Mouse (Mus musculus) heart, adult 2 months (tissue): ENCODE measurements around the gene Ift81. TPM values are rescaled to one million over a fixed set of nuclear protein-coding genes. Genes with fewer than 3 reads are reported as not detected.

Experiments
- DNase-seq, 2 experiments: peaks; one replicate each; pipeline ENCODE4 v3.0.0; 2021
- H3K27ac ChIP-seq: fragments of 200-600 bp; 2 replicates; pipeline ENCODE4 v1.8.1; 2022
- H3K27me3 ChIP-seq: fragments of 200-500 bp; 2 replicates; pipeline ENCODE4 v1.6.1; 2012; ENCODE audit warnings: mild to moderate bottlenecking, low read length, inconsistent platforms, mixed read lengths; ENCODE audit not compliant: control insufficient read depth, insufficient read depth
- H3K36me3 ChIP-seq: fragments of 200-500 bp; 2 replicates; pipeline ENCODE4 v1.6.1; 2012; ENCODE audit warnings: low read length, inconsistent platforms; ENCODE audit not compliant: control insufficient read depth, insufficient read depth
- H3K4me1 ChIP-seq: fragments of 200-500 bp; 2 replicates; pipeline ENCODE4 v1.6.1; 2011; ENCODE audit warnings: low read length; ENCODE audit not compliant: control insufficient read depth, insufficient read depth
- H3K4me3 ChIP-seq: fragments of 200-600 bp; 2 replicates; pipeline ENCODE4 v1.8.1; 2022
- H3K79me2 ChIP-seq: fragments of 200-500 bp; replicated peaks from 2 replicates; pipeline ENCODE4 v1.6.1; 2012; ENCODE audit warnings: mild to moderate bottlenecking, inconsistent platforms, low read length, moderate library complexity, mixed read lengths; ENCODE audit not compliant: control insufficient read depth, insufficient read depth
- H3K9ac ChIP-seq: fragments of 200-500 bp; 2 replicates; pipeline ENCODE4 v1.6.1; 2012; ENCODE audit warnings: low read depth, mild to moderate bottlenecking, control low read depth, inconsistent platforms, low read length, mixed read lengths
- CTCF ChIP-seq: fragments of 200-600 bp; IDR thresholded peaks from 2 replicates; pipeline ENCODE4 v1.8.1; 2022; ENCODE audit warnings: antibody characterized with exemption, mild to moderate bottlenecking, moderate library complexity
- EP300 ChIP-seq: fragments of 200-500 bp; IDR thresholded peaks from 2 replicates; pipeline ENCODE4 v1.6.1; 2011; ENCODE audit warnings: low read depth, low read length, control low read depth; ENCODE audit not compliant: insufficient read depth
- POLR2A ChIP-seq: fragments of 200-500 bp; IDR thresholded peaks from 2 replicates; pipeline ENCODE4 v1.6.1; 2011; ENCODE audit warnings: mild to moderate bottlenecking, low read depth, low read length, control low read depth; ENCODE audit not compliant: insufficient read depth
- WGBS: fragments of 180-500 bp; shearing (Covaris S2); methylation state at CpG from one replicate; pipeline ENCODE4 v1.1.7; 2018; 5-methylcytosine and 5-hydroxymethylcytosine counted together
- intact Hi-C: fragments of 180-260 bp; cut with DNase I; formaldehyde crosslinking; loops from one replicate; pipeline ENCODE4 v1.15.1; 2025
- polyA plus RNA-seq: library from polyadenylated mRNA; depleted of rRNA; stranded (reverse); fragments of >200 nt; gene quantifications from 2 replicates; pipeline ENCODE4 v1.2.3, GENCODE M21; 2012
- total RNA-seq, 2 experiments: library from RNA; stranded (reverse); gene quantifications; 2 replicates each; pipeline ENCODE4 v1.2.3; 2021

Gene Ift81
- total and polyA plus RNA-seq, 3 experiments: 11.4 to 97.0 (median 78.1) TPM

DNA sequence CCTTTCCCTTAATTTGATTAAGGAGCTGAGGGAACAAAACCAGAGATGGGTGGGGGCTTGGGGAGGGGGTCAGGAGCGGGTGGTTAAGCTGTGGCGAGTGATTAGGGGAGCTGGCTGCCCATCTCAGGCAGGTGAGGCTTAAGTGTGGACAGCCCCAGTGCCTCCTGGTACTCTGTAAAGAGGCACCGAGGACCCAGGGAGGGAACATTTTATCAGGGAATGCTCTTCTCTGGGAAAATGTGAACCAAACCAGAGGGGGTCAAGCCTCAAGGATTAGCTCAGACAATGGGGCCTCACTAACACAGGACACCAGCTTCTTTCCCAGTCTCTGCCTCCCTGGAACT, 93.2 kb downstream of the Ift81 start:
- no peaks in the 10 kb centered on the region for H3K79me2 ChIP-seq
- intact Hi-C loops: no loop called here
- peak; percentile 56 to 74 for DNase-seq
- whole genome bisulfite sequencing: 36% methylated on average over 3 of the region's 3 CpGs
- peak overlapping the region; percentile 37; the same call in 1 of the 2 replicates for H3K9ac ChIP-seq
- peak overlapping the region; percentile 77 for H3K27ac ChIP-seq
- no peaks in the 10 kb centered on the region for H3K27me3 ChIP-seq
- TF ChIP-seq CTCF (no peak), EP300 (peak; percentile 84), POLR2A (no peak)
- H3K4me3 ChIP-seq: no peak overlapping the region
- H3K36me3 ChIP-seq: no peaks in the 10 kb centered on the region
- H3K4me1 ChIP-seq: peaks cover 14% of the 10 kb centered on the region

DNA sequence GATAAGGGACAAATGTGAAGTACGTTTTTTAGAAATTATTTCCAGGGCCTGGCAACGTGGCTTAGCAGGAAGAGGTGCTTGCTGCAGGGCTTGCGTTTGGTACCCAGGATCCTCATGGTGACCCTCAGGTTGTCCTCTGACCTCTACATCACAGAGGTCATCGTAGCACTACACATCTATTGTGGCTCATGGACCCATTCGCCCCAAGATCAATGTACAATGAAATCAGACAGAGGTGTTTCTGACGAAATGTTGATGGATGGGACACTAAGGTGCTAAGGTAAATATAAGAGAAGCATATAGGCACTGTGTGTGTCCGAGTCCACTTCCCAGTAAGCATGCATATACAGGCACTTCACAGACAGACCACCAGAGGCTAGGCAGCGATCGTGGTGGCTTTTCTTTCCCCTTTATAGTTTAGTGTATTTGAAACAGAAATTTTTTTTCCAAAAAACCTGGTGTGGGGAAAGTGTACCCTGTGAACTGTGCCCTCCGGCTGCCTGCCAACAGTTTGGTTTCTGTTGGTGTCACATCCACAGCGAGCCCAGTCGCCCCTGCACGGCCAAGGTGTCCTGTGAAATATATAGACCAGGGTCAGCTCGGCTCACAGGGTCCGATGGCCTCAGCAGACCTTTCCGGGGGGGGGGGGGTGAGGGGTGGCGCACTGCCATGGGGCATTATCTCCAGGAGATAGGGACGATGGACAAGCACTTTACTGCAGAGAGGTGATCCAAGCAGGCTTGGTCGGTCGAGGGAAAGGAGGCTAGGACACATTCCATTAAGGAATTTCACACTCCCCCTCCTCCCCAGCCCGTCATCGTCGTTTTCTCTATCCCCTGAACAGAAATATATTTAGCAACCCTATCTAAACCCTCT, 93.8 kb downstream of the Ift81 start:
- no peak overlapping the region for H3K9ac ChIP-seq
- peak; percentile 69; the same call in 1 of the 2 replicates for TF ChIP-seq POLR2A
- peak; percentile 44 for TF ChIP-seq EP300
- TF ChIP-seq CTCF: peak; percentile 33
- intact Hi-C loops: no loop called here
- H3K36me3 ChIP-seq: no peaks in the 10 kb centered on the region
- WGBS: 34% methylated on average over 23 of the region's 23 CpGs
- DNase-seq: peak; percentile 64 to 75
- no peak overlapping the region for H3K4me3 ChIP-seq
- H3K4me1 ChIP-seq: peaks cover 11% of the 10 kb centered on the region
- H3K27ac ChIP-seq: peak overlapping the region; percentile 89
- H3K27me3 ChIP-seq: no peaks in the 10 kb centered on the region
- no peaks in the 10 kb centered on the region for H3K79me2 ChIP-seq

- WGBS: 40% methylated on average over 7 of the region's 7 CpGs
- Histone ChIP-seq H3K27ac (peak overlapping the region; percentile 89), H3K9ac (peak overlapping the region; percentile 14; the same call in 1 of the 2 replicates)
Observed at GRCm38 (mm10) chr5:122519043-122519660, 95.2 kb downstream of the Ift81 start.

DNA sequence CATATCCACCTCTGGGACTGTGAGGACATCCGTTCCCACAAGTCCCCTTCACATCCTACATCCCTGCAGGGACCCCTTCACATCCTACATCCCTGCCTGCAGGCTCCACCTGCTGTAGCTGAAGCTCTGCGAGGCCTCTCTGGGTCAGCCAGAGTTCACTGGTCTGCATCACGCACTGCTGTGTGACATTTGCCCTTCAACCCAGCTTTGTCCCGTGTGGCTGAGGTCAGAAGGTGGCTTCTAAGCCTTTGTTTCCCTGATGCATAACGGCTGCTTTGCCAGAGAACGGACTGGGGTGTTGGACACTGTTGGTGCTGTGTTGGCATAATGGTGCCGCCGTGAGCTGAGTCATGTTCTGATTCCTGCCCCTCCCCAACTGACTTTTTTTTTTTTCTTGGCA, 96.1 kb downstream of the Ift81 start:
- Histone ChIP-seq H3K79me2 (no peaks in the 10 kb centered on the region), H3K27me3 (no peaks in the 10 kb centered on the region), H3K9ac (no peak overlapping the region), H3K4me1 (peaks cover 15% of the 10 kb centered on the region), H3K27ac (peak overlapping the region; percentile 89), H3K4me3 (no peak overlapping the region), H3K36me3 (no peaks in the 10 kb centered on the region)
- intact Hi-C loops: no loop called here
- WGBS: 35% methylated on average over 8 of the region's 8 CpGs
- DNase-seq: no peak
- TF ChIP-seq EP300 (0 out of 2 replicates have a peak, but pooled peaks have one; percentile 10), POLR2A (no peak)

More at GRCm38 (mm10) chr5:122519043-122519660, 95.2 kb downstream of the Ift81 start:
- intact Hi-C loops: no loop called here
- Histone ChIP-seq H3K27me3 (no peaks in the 10 kb centered on the region), H3K79me2 (no peaks in the 10 kb centered on the region), H3K36me3 (no peaks in the 10 kb centered on the region), H3K4me1 (peaks cover 13% of the 10 kb centered on the region), H3K4me3 (no peak overlapping the region)
- no peak for DNase-seq
- TF ChIP-seq POLR2A: no peak
- TF ChIP-seq EP300: no peak
- TF ChIP-seq CTCF: no peak

- Histone ChIP-seq H3K27ac (no peak overlapping the region), H3K4me3 (no peak overlapping the region), H3K36me3 (no peaks in the 10 kb centered on the region), H3K4me1 (peaks cover 16% of the 10 kb centered on the region), H3K9ac (no peak overlapping the region), H3K79me2 (no peaks in the 10 kb centered on the region), H3K27me3 (no peaks in the 10 kb centered on the region)
- TF ChIP-seq EP300 (no peak), CTCF (no peak), POLR2A (no peak)
- intact Hi-C loops: no loop called here
- 84% methylated on average over 5 of the region's 5 CpGs for WGBS
- DNase-seq: no peak
Observed at GRCm38 (mm10) chr5:122516901-122517300, 97.4 kb downstream of the Ift81 start.
